Mouse (Mus musculus) thymus, postnatal 10 days (tissue): Measurements from ENCODE around the gene Sh3bp1.

Source experiments
- DNase-seq, 2 experiments: peaks; one replicate each; pipeline ENCODE4 v3.0.0; 2021; ENCODE audit warnings: low spot score in 2 of 2

The Sh3bp1 gene

DNA sequence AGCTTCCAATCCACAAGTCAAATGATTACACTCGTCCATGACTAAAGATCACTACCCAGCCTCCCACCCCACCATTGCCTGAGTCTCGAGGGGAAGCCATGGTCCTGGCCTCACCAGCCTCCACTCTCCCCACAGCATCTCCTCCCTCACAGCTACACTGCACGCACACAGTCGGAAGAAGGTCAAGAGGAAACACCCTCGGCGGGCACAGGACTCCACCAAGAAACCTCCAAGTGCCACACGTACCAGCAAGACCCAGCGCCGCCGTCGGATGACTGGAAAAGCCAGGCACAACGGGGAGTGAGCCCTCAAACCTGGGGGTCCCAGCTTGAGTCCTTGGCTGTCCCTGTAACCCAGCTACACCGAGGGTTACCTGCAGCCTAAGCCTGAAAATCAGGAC lies 40.8 kb downstream of the Sh3bp1 start:
- no peak for DNase-seq

DNA sequence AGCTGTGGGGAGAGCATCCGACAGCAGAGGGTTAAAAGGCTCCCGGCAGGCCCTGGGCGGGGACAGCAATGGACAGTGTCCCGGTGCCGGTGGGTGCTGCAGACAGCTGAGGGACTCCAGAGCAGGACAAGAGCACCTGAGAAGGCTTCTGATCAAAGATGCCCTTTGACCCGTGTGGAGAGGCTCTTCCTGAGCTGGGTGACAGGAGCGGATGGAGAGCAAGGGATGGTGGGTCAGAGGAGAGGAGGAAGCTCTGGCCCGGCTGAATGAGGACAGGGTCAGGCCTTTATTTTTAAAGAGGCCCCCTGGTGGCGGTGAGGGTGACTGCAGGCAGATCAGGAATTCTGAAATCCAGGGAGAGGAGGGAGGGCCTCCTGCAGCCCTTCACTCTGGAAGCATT lies 43.1 kb downstream of the Sh3bp1 start:
- DNase-seq: peak in 1 of 2 experiments; percentile 55

DNA sequence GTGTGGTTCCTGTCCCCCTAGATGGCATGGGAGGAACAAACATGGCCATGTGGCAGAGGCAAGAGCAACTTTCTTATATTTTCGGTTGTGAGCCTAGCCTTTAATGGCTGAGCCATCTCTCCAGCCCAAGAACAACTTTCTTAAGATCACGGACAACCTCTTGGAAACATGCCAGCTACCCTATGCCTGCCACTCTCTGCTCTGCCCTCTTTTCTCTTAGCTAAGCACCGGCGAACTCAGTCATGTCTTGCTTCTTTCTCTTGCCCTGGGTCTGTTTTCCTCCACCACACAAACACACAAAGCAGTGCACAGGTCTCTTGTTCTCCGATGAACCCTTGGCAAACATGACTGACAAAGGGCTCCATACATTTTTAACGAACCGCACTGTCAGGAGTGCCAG lies 46.7 kb downstream of the Sh3bp1 start:
- DNase-seq: no peak

DNA sequence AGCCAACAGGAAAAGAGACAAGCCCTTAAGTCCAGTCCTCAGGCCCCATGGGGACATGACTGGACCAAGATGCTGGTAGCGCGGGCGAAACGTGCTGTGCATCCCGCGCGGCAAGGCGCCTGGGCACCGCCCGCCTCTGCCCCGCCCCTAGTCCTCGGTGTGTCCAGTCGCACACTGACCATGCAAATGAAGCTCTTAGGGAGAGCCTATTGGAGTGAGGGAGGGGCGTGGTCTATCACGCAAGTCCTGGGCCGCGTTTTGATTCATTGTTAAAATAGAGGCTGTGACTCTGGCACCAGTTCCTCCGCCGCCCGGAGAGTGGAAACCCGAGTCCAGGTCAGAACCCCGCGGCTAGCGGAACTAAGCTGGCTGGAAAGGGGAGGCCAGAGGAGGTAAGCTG lies 48.1 kb downstream of the Sh3bp1 start, which contains the start of gene Triobp:
Triobp (plus strand) TSS at position 68 of the 400 bp plus-strand sequence.
- DNase-seq: no peak

DNA sequence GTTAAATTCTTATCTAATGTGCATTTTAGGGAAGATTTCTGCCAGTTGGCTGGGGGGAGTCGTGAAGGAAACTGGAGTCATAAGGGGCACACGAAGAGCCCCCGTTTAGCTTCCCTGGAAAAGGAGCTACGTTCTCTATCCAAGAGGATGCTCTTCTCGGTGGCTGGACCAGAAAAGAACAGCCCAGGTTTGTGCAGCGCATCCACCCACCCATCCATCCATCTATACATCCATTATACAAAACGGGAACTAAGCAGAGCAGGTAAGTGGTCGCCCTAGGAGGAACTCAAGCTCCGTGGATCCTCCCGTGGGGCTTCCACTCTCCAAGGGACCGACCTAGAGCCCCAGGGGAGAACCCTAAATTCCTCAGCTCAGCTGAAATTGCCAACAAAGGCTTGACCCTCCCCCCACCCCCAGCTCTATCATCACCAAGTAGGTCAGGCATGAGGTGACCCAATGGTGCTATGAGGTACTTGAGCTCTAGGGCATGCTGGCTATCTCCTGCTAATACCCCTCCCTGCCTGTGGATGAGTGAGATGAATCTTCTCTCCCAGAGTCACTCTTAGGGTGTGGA lies 48.7 kb downstream of the Sh3bp1 start:
- DNase-seq: no peak

DNA sequence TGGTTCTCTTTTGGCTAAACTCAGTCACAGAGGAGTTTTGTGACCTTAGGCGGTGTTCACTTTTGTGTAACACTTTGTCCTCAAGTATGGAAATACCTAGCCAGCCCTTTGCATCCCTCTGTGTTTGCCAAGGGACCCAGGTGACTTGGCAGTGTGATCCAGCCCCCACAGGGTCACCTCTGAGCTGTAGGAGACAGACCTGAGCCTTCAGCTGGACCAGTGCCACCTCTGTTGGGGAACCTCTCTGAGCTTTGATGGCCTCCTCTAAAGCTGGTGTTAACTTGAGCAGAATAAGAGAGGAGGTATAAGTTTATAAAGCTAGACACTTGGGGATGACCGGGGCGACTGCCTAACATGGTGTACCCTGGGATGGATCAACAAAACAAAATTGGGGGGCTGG lies 49.3 kb downstream of the Sh3bp1 start:
- no peak for DNase-seq

DNA sequence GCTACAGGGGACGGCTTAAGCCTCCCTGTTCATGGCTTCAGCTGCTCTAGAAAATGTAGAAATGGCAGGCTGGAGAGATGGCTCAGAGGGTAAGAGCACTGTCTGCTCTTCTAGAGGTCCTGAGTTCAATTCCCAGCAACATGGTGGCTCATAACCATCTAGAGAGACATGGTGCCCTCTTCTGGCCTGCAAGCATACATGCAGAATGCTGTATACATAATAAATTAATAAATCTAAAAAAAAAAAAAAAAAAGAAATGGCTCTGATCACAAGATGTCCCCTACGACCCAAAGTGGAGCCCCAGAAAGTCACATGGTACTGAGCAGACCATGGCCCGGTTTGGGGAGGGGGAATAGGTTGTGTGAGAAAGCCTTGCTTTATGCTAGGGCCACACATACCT lies 56.1 kb downstream of the Sh3bp1 start:
- no peak for DNase-seq

DNA sequence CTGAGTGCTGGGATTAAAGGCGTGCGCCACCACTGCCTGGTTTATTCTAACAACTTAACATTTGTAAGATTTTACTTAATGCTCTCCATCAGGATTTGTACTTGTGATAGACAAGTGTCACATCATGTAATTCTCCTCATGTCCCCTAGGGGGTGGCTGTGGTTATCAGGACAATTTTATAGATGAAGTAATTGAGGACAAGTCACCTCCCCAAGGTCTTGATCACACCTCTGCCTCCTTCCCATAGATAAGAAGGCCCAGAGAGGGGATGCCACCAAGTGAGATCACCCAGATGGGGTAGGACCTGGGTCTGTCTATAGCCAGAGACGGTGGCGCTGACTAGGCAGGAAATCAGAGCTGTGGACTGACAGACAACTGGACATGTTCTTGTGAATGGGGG lies 56.8 kb downstream of the Sh3bp1 start:
- no peak for DNase-seq

DNA sequence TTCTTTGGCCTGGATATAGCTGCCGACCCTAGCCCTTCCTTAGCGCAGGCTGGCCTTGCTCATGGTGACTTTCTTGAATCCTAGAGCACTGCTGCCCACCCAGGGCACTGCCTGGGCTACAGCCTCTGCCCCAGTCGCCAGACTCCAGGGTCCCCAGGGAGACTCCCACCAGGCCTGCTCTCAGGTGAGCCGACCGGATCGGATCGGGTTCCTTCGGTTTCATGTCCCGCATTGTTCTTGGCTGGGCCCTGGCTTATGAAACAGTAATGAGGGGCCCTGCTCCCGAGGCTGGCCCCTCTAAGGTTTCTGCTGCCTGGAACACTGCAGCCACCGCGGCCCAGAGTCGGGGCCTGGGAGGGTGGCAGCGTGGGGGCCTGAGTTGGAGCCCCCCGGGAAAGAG lies 57.5 kb downstream of the Sh3bp1 start:
- no peak for DNase-seq

DNA sequence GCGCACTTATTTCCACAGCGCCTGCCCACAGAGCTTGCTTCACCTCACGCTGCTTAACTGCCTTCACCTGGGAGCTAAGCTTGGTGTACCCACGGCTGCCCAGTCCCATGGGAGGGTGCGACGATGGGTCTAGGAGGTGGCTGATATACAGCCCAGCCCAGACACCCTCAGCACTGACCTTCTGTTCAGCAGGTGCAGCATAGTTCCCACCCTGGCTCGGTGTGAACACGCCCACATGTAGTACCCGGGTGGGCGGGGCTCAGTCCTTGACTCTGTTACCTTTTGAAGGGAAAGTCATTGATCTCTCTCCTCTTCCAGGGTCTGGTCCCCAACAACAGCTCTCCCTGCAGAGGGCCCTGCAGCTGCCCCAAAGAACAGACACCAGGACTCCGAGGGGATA lies 60.0 kb downstream of the Sh3bp1 start:
- no peak for DNase-seq

DNA sequence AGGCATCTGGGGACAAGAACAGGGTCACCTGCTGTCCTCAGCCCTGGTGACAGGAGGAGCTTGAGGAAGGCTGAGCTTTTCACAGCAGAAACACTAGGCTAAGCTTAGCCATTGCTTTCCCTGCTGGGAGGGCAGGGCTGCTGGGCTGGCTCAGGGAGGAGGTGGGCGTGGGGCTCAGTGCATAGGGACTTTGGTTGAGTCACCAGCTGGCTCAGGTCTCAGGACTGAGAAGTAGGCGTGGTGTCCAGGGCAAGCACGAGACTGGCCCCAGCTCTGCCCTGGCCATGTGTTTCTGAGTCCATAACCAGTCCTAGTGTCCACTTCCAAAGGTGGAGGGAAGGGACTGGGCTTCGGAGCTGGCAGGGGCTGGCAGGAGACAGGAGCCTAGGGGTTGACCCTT lies 60.5 kb downstream of the Sh3bp1 start:
- no peak for DNase-seq
